Mouse (Mus musculus) heart, postnatal 25 days (tissue): ENCODE data around the gene Slit3. TPM values are rescaled to one million over a fixed set of nuclear protein-coding genes. Genes with fewer than 3 reads are reported as not detected.

Experiments
- DNase-seq: peaks from one replicate; pipeline ENCODE4 v3.0.0; 2022; ENCODE audit warnings: low spot score
- intact Hi-C: fragments of 180-260 bp; cut with DNase I; formaldehyde crosslinking; loops from one replicate; pipeline ENCODE4 v1.15.1; 2025
- total RNA-seq, 2 experiments: library from RNA; stranded (reverse); gene quantifications; 2 replicates each; pipeline ENCODE4 v1.2.3; 2021

Slit3 gene
- total RNA-seq, 2 experiments from 2014 or later, result 12.7 to 15.4 TPM

GRCm38 (mm10) chr11:35295162-35295799, 174.3 kb downstream of the Slit3 start:
- DNase-seq, result no peak
- intact Hi-C loops, result no loop called here

GRCm38 (mm10) chr11:35296803-35297202, 175.8 kb downstream of the Slit3 start:
- intact Hi-C loops, result no loop called here
- DNase-seq, result no peak

- DNase-seq, result no peak
- intact Hi-C loops, result no loop called here
These were observed 176.3 kb downstream of the Slit3 start for GRCm38 (mm10) chr11:35297319-35297718.

GRCm38 (mm10) chr11:35298526-35298925, 177.5 kb downstream of the Slit3 start:
- DNase-seq, result no peak

GRCm38 (mm10) chr11:35299857-35300375, 178.9 kb downstream of the Slit3 start:
- intact Hi-C loops, result no loop called here
- DNase-seq, result no peak

More at GRCm38 (mm10) chr11:35298526-35298925, 177.5 kb downstream of the Slit3 start:
- intact Hi-C loops, result no loop called here

- intact Hi-C loops, result no loop called here
- DNase-seq, result no peak
These were observed 181.2 kb downstream of the Slit3 start for GRCm38 (mm10) chr11:35302272-35302671.

GRCm38 (mm10) chr11:35304216-35304975, 183.4 kb downstream of the Slit3 start:
- intact Hi-C loops, result no loop called here

GRCm38 (mm10) chr11:35305111-35305510, 184.1 kb downstream of the Slit3 start:
- intact Hi-C loops, result no loop called here
- no peak for DNase-seq

More at GRCm38 (mm10) chr11:35304216-35304975, 183.4 kb downstream of the Slit3 start:
- no peak for DNase-seq

- no peak for DNase-seq
- intact Hi-C loops, result no loop called here
These were observed 184.9 kb downstream of the Slit3 start for GRCm38 (mm10) chr11:35305910-35306309.

GRCm38 (mm10) chr11:35306922-35307321, 185.9 kb downstream of the Slit3 start:
- intact Hi-C loops, result no loop called here
- no peak for DNase-seq

- DNase-seq, result no peak
- intact Hi-C loops, result no loop called here
These were observed 187.0 kb downstream of the Slit3 start for GRCm38 (mm10) chr11:35307992-35308391.

GRCm38 (mm10) chr11:35315449-35316028, 194.5 kb downstream of the Slit3 start:
- intact Hi-C loops, result no loop called here
- no peak for DNase-seq

GRCm38 (mm10) chr11:35317221-35317620, 196.2 kb downstream of the Slit3 start:
- intact Hi-C loops, result no loop called here
- DNase-seq, result no peak

GRCm38 (mm10) chr11:35317775-35318432, 196.9 kb downstream of the Slit3 start:
- DNase-seq, result no peak
- intact Hi-C loops, result no loop called here

- DNase-seq, result no peak
- intact Hi-C loops, result no loop called here
These were observed 197.5 kb downstream of the Slit3 start for GRCm38 (mm10) chr11:35318433-35319020.

GRCm38 (mm10) chr11:35320518-35320917, 199.5 kb downstream of the Slit3 start:
- intact Hi-C loops, result no loop called here
- no peak for DNase-seq

GRCm38 (mm10) chr11:35324397-35324796, 203.4 kb downstream of the Slit3 start:
- DNase-seq, result no peak
- intact Hi-C loops, result no loop called here

- no peak for DNase-seq
- intact Hi-C loops, result no loop called here
These were observed 204.3 kb downstream of the Slit3 start for GRCm38 (mm10) chr11:35325131-35325995.

GRCm38 (mm10) chr11:35326346-35326745, 205.3 kb downstream of the Slit3 start:
- intact Hi-C loops, result no loop called here
- DNase-seq, result no peak
